Comparison of ENCODE assay signal across 12 mouse cellular contexts in genomic region chr9:61872246-61872941, GRCm38 (mm10). TPM values are rescaled to one million over a fixed set of nuclear protein-coding genes. Genes with fewer than 3 reads are reported as not detected.
DNase-seq lines count a peak whose midpoint lies in the region; ATAC-seq lines count a peak whose summit lies in the region.
"Had no signal": no experiment of that assay in that cellular context is flagged by ENCODE, and none has a peak within 500 bp of the region (broad histone marks: within the 10 kb centered on the region; RNA-seq: fewer than 3 reads in every experiment).

No protein-coding gene starts in this region.

- WGBS in hindbrain, embryonic 10.5 days, result 19% methylated on average over 8 of the region's 8 CpGs
- WGBS in midbrain, embryonic 13.5 days, result 3% methylated on average over 8 of the region's 8 CpGs
- WGBS in liver, embryonic 12.5 days (ENCODE audit: insufficient replicate concordance), result 53% methylated on average over 8 of the region's 8 CpGs

- no peak overlapping the region; the same call in 1 of the 2 replicates for H3K9ac ChIP-seq in midbrain, embryonic 13.5 days (replicated peaks)
- H3K9ac ChIP-seq in liver, embryonic 12.5 days, result no peak overlapping the region

- H3K27ac ChIP-seq in hindbrain, embryonic 10.5 days, result peak overlapping the region; percentile 85
- H3K27ac ChIP-seq in midbrain, embryonic 13.5 days, result peak overlapping the region; percentile 77
- no peak overlapping the region for H3K27ac ChIP-seq in liver, embryonic 12.5 days
- H3K27ac ChIP-seq: heart, embryonic 10.5 days had no signal

- H3K4me2 ChIP-seq in midbrain, embryonic 13.5 days (replicated peaks), result peak overlapping the region; percentile 10; the same call in 1 of the 2 replicates
- H3K4me2 ChIP-seq in liver, embryonic 12.5 days, result no peak overlapping the region

- H3K9me3 ChIP-seq in hindbrain, embryonic 10.5 days, result peaks cover 3% of the 10 kb centered on the region; the same call in 1 of the 2 replicates
- H3K9me3 ChIP-seq in midbrain, embryonic 13.5 days, result no peaks in the 10 kb centered on the region
- no peaks in the 10 kb centered on the region for H3K9me3 ChIP-seq in liver, embryonic 12.5 days (replicated peaks)

- H3K4me1 ChIP-seq in hindbrain, embryonic 10.5 days (replicated peaks), result peaks cover 58% of the 10 kb centered on the region
- peaks cover 61% of the 10 kb centered on the region for H3K4me1 ChIP-seq in midbrain, embryonic 13.5 days (replicated peaks)
- no peaks in the 10 kb centered on the region; the same call in 1 of the 2 replicates for H3K4me1 ChIP-seq in liver, embryonic 12.5 days

- no peaks in the 10 kb centered on the region for H3K36me3 ChIP-seq in hindbrain, embryonic 10.5 days
- no peaks in the 10 kb centered on the region for H3K36me3 ChIP-seq in midbrain, embryonic 13.5 days
- H3K36me3 ChIP-seq in liver, embryonic 12.5 days, result no peaks in the 10 kb centered on the region
- H3K36me3 ChIP-seq: heart, embryonic 10.5 days had no signal

- 0 out of 2 replicates have a peak overlapping the region, but pooled peaks have one; percentile 2 for H3K4me3 ChIP-seq in hindbrain, embryonic 10.5 days
- H3K4me3 ChIP-seq in midbrain, embryonic 13.5 days (replicated peaks), result no peak overlapping the region
- no peak overlapping the region for H3K4me3 ChIP-seq in liver, embryonic 12.5 days
- H3K4me3 ChIP-seq: heart, embryonic 10.5 days had no signal

- H3K27me3 ChIP-seq in hindbrain, embryonic 10.5 days (ENCODE audit: insufficient read depth, poor library complexity, severe bottlenecking), result peaks cover 12% of the 10 kb centered on the region
- H3K27me3 ChIP-seq in midbrain, embryonic 13.5 days, result no peaks in the 10 kb centered on the region; the same call in 1 of the 2 replicates
- H3K27me3 ChIP-seq in liver, embryonic 12.5 days (replicated peaks), result peaks cover 22% of the 10 kb centered on the region

- peak; percentile 95 for ATAC-seq in midbrain, embryonic 13.5 days
- ATAC-seq in liver, embryonic 12.5 days, result no peak
- ATAC-seq: CD4-positive, CD25-positive, alpha-beta regulatory T cell, adult 4 months; intestine, postnatal 0 days had no signal

- peak; percentile 58 to 64 for DNase-seq in right cerebral cortex, postnatal 10 days (ENCODE audit: low spot score in 2 of 2)
- no peak for DNase-seq in right cerebral cortex, postnatal 4 days
- peak; percentile 63 for DNase-seq in hindbrain, embryonic 10.5 days (ENCODE audit: low spot score)
- DNase-seq in lung, postnatal 4 days, result no peak
- DNase-seq in heart, adult 18-20 months, result no peak
- DNase-seq: adrenal gland, postnatal 36 days; cerebellum, postnatal 10 days had no signal

RNA-seq across cellular contexts. Expression of gene Rplp1, which starts 41.9 kb away (rescaled TPM):
- polyA plus RNA-seq in hindbrain, embryonic 10.5 days (2016; fragmentation: Nextera tagmentation; extraction: Ambion mirVana), result 1,078 and 1,182 TPM in 2 replicates
- 860 and 872 TPM in 2 replicates for polyA plus RNA-seq in midbrain, embryonic 13.5 days (2015; fragmentation: Nextera tagmentation; extraction: Ambion mirVana)
- 1,000 to 10,000 TPM; 1,497 to 1,660 TPM for total RNA-seq in heart, adult 18-20 months (2021)
- polyA plus RNA-seq in liver, embryonic 12.5 days (2016; fragmentation: Nextera tagmentation; extraction: Ambion mirVana), result 1,190 and 1,274 TPM in 2 replicates

Comparison
In these comparisons a context has a peak if more than half of its experiments do, and no peak if none do; other contexts are left out.
1. DNase-seq: peak in right cerebral cortex, postnatal 10 days (2 of 2) and hindbrain, embryonic 10.5 days (single experiment); none in right cerebral cortex, postnatal 4 days (single experiment), lung, postnatal 4 days (0 of 2) and heart, adult 18-20 months (0 of 2).